Mouse (Mus musculus): ENCODE measurements at regions not wholly inside any gene's neighbourhood (a gene's known extent, or its start where the extent isn't known, plus 50 kb on each side); places are given as distances from the start of the nearest gene placed in this dataset.

DNA sequence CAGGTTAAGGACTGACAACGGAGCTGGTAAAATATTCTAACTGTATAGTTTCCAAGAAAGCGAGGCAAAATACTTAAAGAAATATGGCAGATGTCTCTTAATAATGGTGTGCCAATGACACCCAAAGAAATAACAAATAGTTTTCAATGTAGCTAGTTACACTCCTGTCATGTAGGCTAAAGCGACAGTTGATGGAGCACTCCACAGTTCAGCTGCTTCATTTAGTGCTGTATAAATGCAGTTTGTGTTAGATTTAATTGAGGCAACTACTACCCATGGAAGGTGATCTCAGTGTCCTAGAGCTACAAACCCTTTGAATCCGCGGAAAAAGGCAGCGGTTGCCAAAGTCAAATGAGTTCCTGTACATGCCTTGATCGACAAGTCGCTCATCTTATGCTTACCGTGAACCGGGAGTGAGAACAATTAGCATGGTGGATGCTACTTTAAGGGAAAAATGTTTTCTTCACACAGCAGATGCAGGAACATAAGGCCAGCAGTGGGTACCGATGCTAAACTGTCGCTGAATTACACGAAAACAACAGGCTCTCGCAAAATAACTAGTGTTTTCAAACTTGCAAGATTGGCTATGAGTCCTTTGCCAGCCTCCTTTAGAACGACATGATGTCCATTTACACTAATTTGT is 961.4 kb downstream of the Mat2b start:
- Histone ChIP-seq H3K4me1 (replicated peaks; ENCODE audit: control insufficient read depth, insufficient read depth, low read length) (no peaks in the 10 kb centered on the region), H3K4me3 (ENCODE audit: low read length) (no peak overlapping the region), H3K9me3 (ENCODE audit: control insufficient read depth, low read length) (no peaks in the 10 kb centered on the region), H3K27ac (ENCODE audit: low read length) (no peak overlapping the region), H3K27me3 (ENCODE audit: control insufficient read depth, insufficient read depth, low read depth, low read length) (no peaks in the 10 kb centered on the region), H3K4me2 (ENCODE audit: low read depth, low read length) (no peak overlapping the region), H3K9ac (ENCODE audit: low read length) (no peak overlapping the region), H3K36me3 (ENCODE audit: control insufficient read depth, insufficient read depth, low read length) (no peaks in the 10 kb centered on the region)
- WGBS = 83% methylated on average over 15 of the region's 15 CpGs
- no peak for ATAC-seq (ENCODE audit: low read depth)

DNA sequence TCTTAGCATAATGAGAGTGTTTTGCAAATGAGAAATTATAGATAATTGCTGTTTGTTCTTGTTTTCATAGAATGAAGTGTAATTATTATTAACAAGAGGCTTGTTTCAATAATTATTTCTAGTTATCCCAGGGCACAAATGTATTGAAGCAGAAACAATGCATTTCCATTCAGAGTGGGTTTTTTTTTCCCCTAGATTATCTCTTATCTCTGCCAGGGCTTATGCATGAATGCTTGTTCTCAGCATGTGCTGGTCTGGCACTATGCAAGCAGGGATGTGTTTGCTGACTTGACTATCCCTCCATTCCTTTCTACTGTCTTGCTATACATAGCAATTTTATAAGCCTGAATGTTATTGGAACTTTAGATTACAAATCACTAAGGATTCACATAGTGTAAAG is 971.4 kb downstream of the Mat2b start:
- no peaks in the 10 kb centered on the region for H3K9me3 ChIP-seq (ENCODE audit: control insufficient read depth, low read length)
- H3K4me3 ChIP-seq (ENCODE audit: low read length) = no peak overlapping the region
- no peaks in the 10 kb centered on the region for H3K4me1 ChIP-seq (replicated peaks; ENCODE audit: control insufficient read depth, insufficient read depth, low read length)
- H3K9ac ChIP-seq (ENCODE audit: low read length) = no peak overlapping the region
- no peak overlapping the region for H3K4me2 ChIP-seq (ENCODE audit: low read depth, low read length)
- no peak for ATAC-seq (ENCODE audit: low read depth)
- no peaks in the 10 kb centered on the region for H3K36me3 ChIP-seq (ENCODE audit: control insufficient read depth, insufficient read depth, low read length)
- no peaks in the 10 kb centered on the region for H3K27me3 ChIP-seq (ENCODE audit: control insufficient read depth, insufficient read depth, low read depth, low read length)
- H3K27ac ChIP-seq (ENCODE audit: low read length) = no peak overlapping the region

DNA sequence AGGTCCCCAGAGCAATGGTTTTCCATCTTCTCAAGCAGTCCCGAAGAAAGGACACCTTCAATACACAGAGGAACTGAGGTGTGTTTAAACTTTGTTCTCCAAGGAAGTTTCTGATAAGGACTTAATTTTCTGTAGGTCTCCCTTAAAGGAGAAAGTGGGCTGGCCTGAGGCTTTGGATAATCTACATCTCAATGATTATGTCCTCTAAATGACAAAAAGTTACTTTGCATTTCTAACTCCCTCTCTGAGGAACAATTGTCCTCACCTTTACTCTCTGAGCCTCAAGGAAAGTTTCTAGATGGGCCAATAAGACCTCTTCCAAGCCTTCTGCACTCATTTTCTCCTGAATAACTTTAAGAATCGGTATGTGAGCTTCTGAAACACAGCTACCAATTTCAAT is 1016.5 kb downstream of the Mat2b start:
- Histone ChIP-seq H3K4me2 (ENCODE audit: low read depth, low read length) (no peak overlapping the region), H3K4me1 (replicated peaks; ENCODE audit: control insufficient read depth, insufficient read depth, low read length) (no peaks in the 10 kb centered on the region), H3K36me3 (ENCODE audit: control insufficient read depth, insufficient read depth, low read length) (no peaks in the 10 kb centered on the region), H3K9ac (ENCODE audit: low read length) (no peak overlapping the region), H3K27me3 (ENCODE audit: control insufficient read depth, insufficient read depth, low read depth, low read length) (no peaks in the 10 kb centered on the region), H3K27ac (ENCODE audit: low read length) (no peak overlapping the region), H3K9me3 (ENCODE audit: control insufficient read depth, low read length) (no peaks in the 10 kb centered on the region), H3K4me3 (ENCODE audit: low read length) (no peak overlapping the region)
- 63% methylated on average over 2 of the region's 2 CpGs for WGBS
- no peak for ATAC-seq (ENCODE audit: low read depth)

DNA sequence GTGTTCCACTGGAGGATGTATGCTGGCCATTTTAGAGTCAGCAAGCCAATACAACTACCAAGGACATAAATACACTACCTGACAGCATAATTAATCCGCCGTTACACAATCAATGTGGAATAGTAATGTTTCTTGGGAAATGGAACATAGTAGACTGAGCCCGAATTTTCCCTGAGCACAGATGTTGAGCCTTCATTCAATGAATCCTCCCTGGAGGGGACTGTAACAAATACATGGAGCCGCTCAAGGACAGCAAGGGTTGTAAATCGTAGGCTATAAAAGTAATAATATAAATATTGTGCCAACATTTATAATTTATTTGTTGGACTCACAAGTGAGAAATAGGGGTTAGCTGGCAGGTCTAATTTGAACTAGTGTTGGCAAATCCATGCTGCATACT is 1041.4 kb downstream of the Mat2b start:
- Histone ChIP-seq H3K4me1 (replicated peaks; ENCODE audit: control insufficient read depth, insufficient read depth, low read length) (no peaks in the 10 kb centered on the region), H3K27ac (ENCODE audit: low read length) (no peak overlapping the region), H3K36me3 (ENCODE audit: control insufficient read depth, insufficient read depth, low read length) (no peaks in the 10 kb centered on the region), H3K4me2 (ENCODE audit: low read depth, low read length) (no peak overlapping the region), H3K9ac (ENCODE audit: low read length) (no peak overlapping the region), H3K9me3 (ENCODE audit: control insufficient read depth, low read length) (no peaks in the 10 kb centered on the region), H3K27me3 (ENCODE audit: control insufficient read depth, insufficient read depth, low read depth, low read length) (no peaks in the 10 kb centered on the region), H3K4me3 (ENCODE audit: low read length) (no peak overlapping the region)
- no peak for ATAC-seq (ENCODE audit: low read depth)
- WGBS = 74% methylated on average over 5 of the region's 5 CpGs

DNA sequence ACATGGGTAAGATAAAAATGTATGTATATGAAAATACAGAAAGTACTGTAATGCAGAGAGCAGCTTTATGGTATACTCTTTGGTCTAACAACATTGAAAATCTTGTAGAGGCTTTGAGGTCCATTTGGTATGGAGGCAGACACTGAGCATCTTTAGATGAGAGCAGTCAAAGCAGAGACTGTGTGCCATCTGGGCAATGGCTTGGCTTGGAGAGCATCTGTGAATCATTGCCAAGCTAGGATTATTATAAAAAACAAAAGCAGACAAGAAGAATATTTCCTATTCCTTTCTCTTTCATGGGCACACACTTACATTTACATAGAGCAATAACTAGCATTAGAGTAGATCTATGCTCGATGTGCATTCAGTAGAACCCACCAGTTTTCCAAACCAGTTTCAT is 1075.6 kb downstream of the Mat2b start:
- WGBS = 91% methylated on average over 1 of the region's 1 CpGs
- Histone ChIP-seq H3K9ac (ENCODE audit: low read length) (no peak overlapping the region), H3K4me3 (ENCODE audit: low read length) (no peak overlapping the region), H3K4me1 (replicated peaks; ENCODE audit: control insufficient read depth, insufficient read depth, low read length) (no peaks in the 10 kb centered on the region), H3K27me3 (ENCODE audit: control insufficient read depth, insufficient read depth, low read depth, low read length) (no peaks in the 10 kb centered on the region), H3K9me3 (ENCODE audit: control insufficient read depth, low read length) (no peaks in the 10 kb centered on the region), H3K27ac (ENCODE audit: low read length) (no peak overlapping the region), H3K36me3 (ENCODE audit: control insufficient read depth, insufficient read depth, low read length) (no peaks in the 10 kb centered on the region), H3K4me2 (ENCODE audit: low read depth, low read length) (no peak overlapping the region)
- no peak for ATAC-seq (ENCODE audit: low read depth)

DNA sequence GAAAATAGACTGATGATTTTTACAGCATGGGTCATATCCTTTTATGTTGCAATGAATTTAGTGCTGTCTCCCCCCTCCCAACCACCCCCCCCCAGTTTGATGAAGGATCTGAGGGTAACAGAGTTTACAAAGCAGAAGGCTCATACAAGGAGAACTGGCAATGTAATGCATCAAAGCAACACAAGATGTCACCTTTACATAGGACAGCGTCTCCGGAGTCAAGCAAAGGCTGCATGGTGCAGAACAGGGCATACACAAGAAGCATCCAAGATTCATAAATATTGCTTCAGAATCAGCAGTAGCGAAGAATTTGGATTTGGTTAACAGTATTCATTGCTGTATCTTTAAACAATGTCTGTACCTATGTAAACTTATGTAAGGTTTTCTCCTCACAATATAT is 1079.2 kb downstream of the Mat2b start:
- Histone ChIP-seq H3K4me2 (ENCODE audit: low read depth, low read length) (no peak overlapping the region), H3K4me1 (replicated peaks; ENCODE audit: control insufficient read depth, insufficient read depth, low read length) (no peaks in the 10 kb centered on the region), H3K36me3 (ENCODE audit: control insufficient read depth, insufficient read depth, low read length) (no peaks in the 10 kb centered on the region), H3K9ac (ENCODE audit: low read length) (no peak overlapping the region), H3K27ac (ENCODE audit: low read length) (no peak overlapping the region), H3K4me3 (ENCODE audit: low read length) (no peak overlapping the region), H3K27me3 (ENCODE audit: control insufficient read depth, insufficient read depth, low read depth, low read length) (no peaks in the 10 kb centered on the region), H3K9me3 (ENCODE audit: control insufficient read depth, low read length) (no peaks in the 10 kb centered on the region)
- 68% methylated on average over 3 of the region's 3 CpGs for WGBS
- no peak for ATAC-seq (ENCODE audit: low read depth)

DNA sequence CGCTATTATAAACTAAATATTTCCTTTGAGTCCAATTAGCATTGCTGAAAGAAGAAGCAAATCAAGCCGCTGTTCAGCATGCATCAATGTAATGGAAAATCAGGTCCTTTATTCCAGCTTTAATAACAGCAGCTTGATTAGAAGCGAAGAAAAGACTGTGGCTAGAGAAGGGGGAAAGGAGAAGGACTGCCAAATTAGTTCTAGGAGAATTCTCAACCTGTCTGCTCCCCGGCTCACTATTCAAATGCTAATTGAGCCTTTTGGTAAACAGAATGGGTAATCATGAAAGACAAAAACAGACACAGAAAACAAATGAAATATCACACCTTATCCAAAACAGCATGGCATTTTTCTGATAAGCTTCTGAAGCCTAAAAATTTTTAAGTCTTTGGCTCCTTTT is 1098.5 kb downstream of the Mat2b start:
- no peak overlapping the region for H3K27ac ChIP-seq (ENCODE audit: low read length)
- no peaks in the 10 kb centered on the region for H3K36me3 ChIP-seq (ENCODE audit: control insufficient read depth, insufficient read depth, low read length)
- H3K4me3 ChIP-seq (ENCODE audit: low read length) = no peak overlapping the region
- no peaks in the 10 kb centered on the region for H3K4me1 ChIP-seq (replicated peaks; ENCODE audit: control insufficient read depth, insufficient read depth, low read length)
- no peaks in the 10 kb centered on the region for H3K27me3 ChIP-seq (ENCODE audit: control insufficient read depth, insufficient read depth, low read depth, low read length)
- no peak overlapping the region for H3K9ac ChIP-seq (ENCODE audit: low read length)
- no peaks in the 10 kb centered on the region for H3K9me3 ChIP-seq (ENCODE audit: control insufficient read depth, low read length)
- 41% methylated on average over 4 of the region's 4 CpGs for WGBS
- no peak overlapping the region for H3K4me2 ChIP-seq (ENCODE audit: low read depth, low read length)
- ATAC-seq (ENCODE audit: low read depth) = no peak

DNA sequence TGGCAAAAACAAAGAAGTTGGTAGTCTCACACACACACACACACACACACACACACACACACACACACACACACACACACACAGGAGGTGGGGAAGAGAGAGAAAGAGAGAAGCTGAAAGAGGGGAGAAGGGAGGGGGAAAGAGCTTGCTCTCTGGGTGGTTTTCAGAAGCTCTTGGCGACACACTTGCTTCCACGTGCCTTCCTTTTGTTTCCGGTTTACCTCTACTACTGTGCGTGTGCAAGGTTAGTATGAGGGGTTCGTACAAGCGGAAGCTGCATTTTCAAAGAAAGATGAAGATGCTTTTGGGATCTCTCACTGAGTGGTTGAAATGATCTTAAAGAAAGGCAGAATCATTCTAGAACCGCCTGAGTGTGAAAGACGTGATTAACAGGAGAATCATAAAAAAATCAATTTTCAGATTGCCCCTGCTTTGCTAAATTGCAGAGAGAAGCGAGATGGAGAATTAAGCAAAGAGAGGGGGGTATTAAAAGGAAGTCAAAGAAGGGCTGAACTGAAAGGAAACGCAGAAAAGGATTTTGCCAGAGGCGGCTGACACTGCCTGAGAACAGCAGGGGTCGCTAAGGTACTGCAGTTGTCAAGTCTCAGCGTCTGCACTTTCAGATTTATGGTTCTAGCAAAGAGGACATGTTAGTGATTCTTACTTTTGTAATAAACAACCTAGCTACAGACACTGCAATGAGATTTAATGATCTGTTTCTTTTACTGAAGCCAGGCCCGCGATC is 1106.2 kb downstream of the Mat2b start:
- peak overlapping the region; percentile 33; the same call in 1 of the 2 replicates for H3K4me2 ChIP-seq (ENCODE audit: low read depth, low read length)
- no peak for ATAC-seq (ENCODE audit: low read depth)
- H3K27me3 ChIP-seq (ENCODE audit: control insufficient read depth, insufficient read depth, low read depth, low read length) = no peaks in the 10 kb centered on the region
- WGBS = 18% methylated on average over 15 of the region's 15 CpGs
- no peak overlapping the region for H3K9ac ChIP-seq (ENCODE audit: low read length)
- no peak overlapping the region for H3K27ac ChIP-seq (ENCODE audit: low read length)
- 0 out of 2 replicates have a peak overlapping the region, but pooled peaks have one; percentile 7 for H3K4me3 ChIP-seq (ENCODE audit: low read length)
- H3K36me3 ChIP-seq (ENCODE audit: control insufficient read depth, insufficient read depth, low read length) = no peaks in the 10 kb centered on the region
- H3K9me3 ChIP-seq (ENCODE audit: control insufficient read depth, low read length) = no peaks in the 10 kb centered on the region
- no peaks in the 10 kb centered on the region for H3K4me1 ChIP-seq (replicated peaks; ENCODE audit: control insufficient read depth, insufficient read depth, low read length)

DNA sequence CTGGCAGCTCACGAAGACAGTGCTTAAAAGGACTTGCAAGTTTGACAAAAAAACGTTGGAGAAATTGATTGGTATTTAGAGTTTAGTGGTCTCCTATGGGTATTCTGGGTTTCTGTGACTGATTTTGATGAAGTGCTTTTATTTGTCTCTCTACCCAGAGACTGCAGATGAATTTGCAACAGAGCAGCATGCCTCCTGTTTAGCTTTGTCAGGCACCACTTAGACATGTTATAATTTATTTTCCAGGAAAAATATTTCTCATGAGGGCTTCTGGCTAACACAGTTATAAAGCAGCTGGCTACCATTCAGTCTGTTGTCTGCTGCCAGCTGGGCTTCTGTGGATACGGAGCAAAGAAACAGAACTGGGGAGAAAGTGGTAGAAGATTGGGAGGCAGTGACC is 1136.7 kb downstream of the Mat2b start:
- Histone ChIP-seq H3K27ac (ENCODE audit: low read length) (no peak overlapping the region), H3K27me3 (ENCODE audit: control insufficient read depth, insufficient read depth, low read depth, low read length) (no peaks in the 10 kb centered on the region), H3K9ac (ENCODE audit: low read length) (no peak overlapping the region), H3K4me1 (replicated peaks; ENCODE audit: control insufficient read depth, insufficient read depth, low read length) (no peaks in the 10 kb centered on the region), H3K4me2 (ENCODE audit: low read depth, low read length) (no peak overlapping the region), H3K36me3 (ENCODE audit: control insufficient read depth, insufficient read depth, low read length) (no peaks in the 10 kb centered on the region), H3K4me3 (ENCODE audit: low read length) (no peak overlapping the region), H3K9me3 (ENCODE audit: control insufficient read depth, low read length) (no peaks in the 10 kb centered on the region)
- no peak for ATAC-seq (ENCODE audit: low read depth)
- WGBS = 33% methylated on average over 3 of the region's 3 CpGs

All from lung, embryonic 16.5 days (tissue).